ENCODE assay signal across 8 mouse cellular contexts in genomic region chr1:130547674-130548429, GRCm38 (mm10).
A peak's percentile ranks its signal among the peaks of the same experiment; 100 is the strongest.
DNase-seq lines count a peak whose midpoint lies in the region; ATAC-seq and TF ChIP-seq lines count a peak whose summit lies in the region.

No protein-coding gene starts in this region.

- no peaks in the 10 kb centered on the region for H3K27me3 ChIP-seq in liver, embryonic 12.5 days (replicated peaks)
- H3K27me3 ChIP-seq in stomach, postnatal 0 days (ENCODE audit: control insufficient read depth, insufficient read depth, low read length), result no peaks in the 10 kb centered on the region

- WGBS in liver, embryonic 12.5 days (ENCODE audit: insufficient replicate concordance), result 18% methylated on average over 25 of the region's 25 CpGs
- 26% methylated on average over 25 of the region's 25 CpGs for WGBS in stomach, postnatal 0 days

- H3K9me3 ChIP-seq in liver, embryonic 12.5 days (replicated peaks), result no peaks in the 10 kb centered on the region
- no peaks in the 10 kb centered on the region for H3K9me3 ChIP-seq in stomach, postnatal 0 days (ENCODE audit: control insufficient read depth, low read length)

- peak overlapping the region; percentile 66 for H3K4me2 ChIP-seq in liver, embryonic 12.5 days
- H3K4me2 ChIP-seq in stomach, postnatal 0 days (replicated peaks; ENCODE audit: low read depth), result peak overlapping the region; percentile 62

- peak; percentile 47 for ATAC-seq in inflammation-experienced regulatory T-cells, adult 6 months
- ATAC-seq in liver, embryonic 12.5 days, result peak; percentile 49; the same call in 1 of the 2 replicates
- peak; percentile 49; the same call in 1 of the 2 replicates for ATAC-seq in stomach, postnatal 0 days (ENCODE audit: low FRiP score, low TSS enrichment)

- peak; percentile 75 for TF ChIP-seq CTCF in stomach, postnatal 0 days (IDR thresholded peaks at IDR 0.05; ENCODE audit: low read depth)

- H3K4me3 ChIP-seq in liver, embryonic 12.5 days, result peak overlapping the region; percentile 49
- peak overlapping the region; percentile 37 for H3K4me3 ChIP-seq in stomach, postnatal 0 days (ENCODE audit: low read depth, low read length)

- DNase-seq in kidney, adult 18-20 months, result peak; percentile 59
- no peak for DNase-seq in kidney, adult 11 months
- peak; percentile 57 for DNase-seq in c-Kit-positive CD71-negative TER-119-negative erythroid progenitor cells, embryonic 14.5 days (ENCODE audit: low read depth)
- DNase-seq in gastrocnemius, adult 8-10 months (ENCODE audit: low spot score in 2 of 2), result peak; percentile 17 to 21
- DNase-seq in naive thymus-derived CD4-positive, alpha-beta T cell, adult 2 months (ENCODE audit: low read depth), result peak; percentile 82
- DNase-seq in stomach, postnatal 0 days (ENCODE audit: low spot score), result peak; percentile 66

- H3K9ac ChIP-seq in liver, embryonic 12.5 days, result peak overlapping the region; percentile 48
- peak overlapping the region; percentile 50; the same call in 1 of the 2 replicates for H3K9ac ChIP-seq in stomach, postnatal 0 days (ENCODE audit: low read length)

- TF ChIP-seq EP300 in stomach, postnatal 0 days (optimal IDR thresholded peaks at IDR 0.05), result no peak

- no peak overlapping the region for H3K27ac ChIP-seq in liver, embryonic 12.5 days
- no peak overlapping the region for H3K27ac ChIP-seq in stomach, postnatal 0 days (replicated peaks)

- no peaks in the 10 kb centered on the region for H3K36me3 ChIP-seq in liver, embryonic 12.5 days
- H3K36me3 ChIP-seq in stomach, postnatal 0 days (ENCODE audit: control insufficient read depth, insufficient read depth, low read length), result no peaks in the 10 kb centered on the region

- peaks cover 8% of the 10 kb centered on the region; the same call in 1 of the 2 replicates for H3K4me1 ChIP-seq in liver, embryonic 12.5 days
- no peaks in the 10 kb centered on the region for H3K4me1 ChIP-seq in stomach, postnatal 0 days (replicated peaks; ENCODE audit: control insufficient read depth, insufficient read depth)
